Mouse (Mus musculus) liver, embryonic 14.5 days (tissue): ENCODE measurements at regions not wholly inside any gene's neighbourhood (a gene's known extent, or its start where the extent isn't known, plus 50 kb on each side); places are given as distances from the start of the nearest gene placed in this dataset.

Source experiments
- CTCF ChIP-seq: IDR thresholded peaks from 2 replicates; pipeline ENCODE4 v1.5.1; 2016; ENCODE audit warnings: antibody characterized with exemption, low read depth, control low read depth
- EP300 ChIP-seq: IDR thresholded peaks from 2 replicates; pipeline ENCODE4 v1.6.1; 2016; ENCODE audit warnings: antibody characterized with exemption, low read depth

- TF ChIP-seq CTCF (no peak), EP300 (no peak)
Observed at GRCm38 (mm10) chr3:77666366-77666765, 1592.3 kb downstream of the Fstl5 start.
